Mouse (Mus musculus) liver, embryonic 14.5 days (tissue): ENCODE measurements around the gene Sco2. TPM values are rescaled to one million over a fixed set of nuclear protein-coding genes. Genes with fewer than 3 reads are reported as not detected.

Experiments
- ATAC-seq: fragments of 200-750 bp; cut with Nextera tagmentation; 2 replicates; pipeline ENCODE4 v1.8.0; 2017; ENCODE audit warnings: moderate number of reproducible peaks, mild to moderate bottlenecking, moderate library complexity; ENCODE audit not compliant: insufficient read depth
- DNase-seq, 3 experiments: peaks; one replicate each; pipeline ENCODE4 v3.0.0-alpha.2; 2012 to 2013; ENCODE audit warnings: low read depth in 3 of 3, low spot score in 3 of 3
- H3K27ac ChIP-seq: fragments of 300-500 bp; sonication (generic); 2 replicates; pipeline ENCODE4 v1.5.1; 2014; ENCODE audit warnings: moderate library complexity, mild to moderate bottlenecking, control low read depth, inconsistent platforms
- H3K27me3 ChIP-seq: fragments of 300-500 bp; sonication (generic); 2 replicates; pipeline ENCODE4 v1.6.1; 2014; ENCODE audit warnings: mild to moderate bottlenecking, low read length, moderate library complexity; ENCODE audit not compliant: control insufficient read depth, insufficient read depth
- H3K36me3 ChIP-seq: fragments of 300-500 bp; sonication (generic); replicated peaks from 2 replicates; pipeline ENCODE4 v1.6.1; 2014; ENCODE audit warnings: low read depth; ENCODE audit not compliant: control insufficient read depth, insufficient read depth
- H3K4me1 ChIP-seq, 2 experiments: fragments of 200-500 bp in 1 of 2; fragments of 300-500 bp in 1 of 2; sonication (generic) in 1 of 2; replicated peaks; 2 replicates each; pipeline ENCODE4 v1.6.1; 2012 to 2014; ENCODE audit warnings: antibody characterized with exemption in 1 of 2, inconsistent platforms in 1 of 2, low read length in 1 of 2; ENCODE audit not compliant: control insufficient read depth in 2 of 2, insufficient read depth in 2 of 2
- H3K4me2 ChIP-seq: fragments of 300-500 bp; sonication (generic); 2 replicates; pipeline ENCODE4 v1.6.1; 2014; ENCODE audit warnings: low read depth, mild to moderate bottlenecking, control low read depth, moderate library complexity
- H3K4me3 ChIP-seq, 2 experiments: fragments of 200-500 bp in 1 of 2; fragments of 300-500 bp in 1 of 2; sonication (generic) in 1 of 2; 2 replicates each; pipeline ENCODE4 v1.5.1; 2012 to 2014; ENCODE audit warnings: low read depth in 2 of 2, low read length in 2 of 2, mild to moderate bottlenecking in 2 of 2, control low read depth in 1 of 2, inconsistent platforms in 1 of 2, moderate library complexity in 1 of 2; ENCODE audit not compliant: insufficient read depth in 1 of 2
- H3K9ac ChIP-seq: fragments of 300-500 bp; sonication (generic); replicated peaks from 2 replicates; pipeline ENCODE4 v1.6.1; 2014; ENCODE audit warnings: mild to moderate bottlenecking, control low read depth, moderate library complexity
- H3K9me3 ChIP-seq: fragments of 300-500 bp; sonication (generic); 2 replicates; pipeline ENCODE4 v1.6.1; 2016; ENCODE audit warnings: low read length, mixed read lengths; ENCODE audit not compliant: control insufficient read depth
- CTCF ChIP-seq: IDR thresholded peaks from 2 replicates; pipeline ENCODE4 v1.5.1; 2016; ENCODE audit warnings: antibody characterized with exemption, low read depth, control low read depth
- EP300 ChIP-seq: IDR thresholded peaks from 2 replicates; pipeline ENCODE4 v1.6.1; 2016; ENCODE audit warnings: antibody characterized with exemption, low read depth
- WGBS: fragments of 180-500 bp; shearing (Covaris S2); extraction: QIAGEN DNeasy Blood & Tissue Kit; methylation state at CpG from one replicate; pipeline ENCODE4 v1.1.7; 2014; ENCODE audit not compliant: insufficient replicate concordance; 5-methylcytosine and 5-hydroxymethylcytosine counted together
- polyA plus RNA-seq, 2 experiments: library from polyadenylated mRNA; depleted of rRNA in 1 of 2; stranded (reverse) in 1 of 2; unstranded in 1 of 2; fragments of >200 nt; fragmentation: Nextera tagmentation in 1 of 2; extraction: Ambion mirVana in 1 of 2; gene quantifications; 2 replicates each; pipeline versions ENCODE4 v1.2.1 to v1.2.3; 2012 to 2014

Sco2 gene
- polyA plus RNA-seq, 2 experiments: 2.8 to 10.7 TPM

DNA sequence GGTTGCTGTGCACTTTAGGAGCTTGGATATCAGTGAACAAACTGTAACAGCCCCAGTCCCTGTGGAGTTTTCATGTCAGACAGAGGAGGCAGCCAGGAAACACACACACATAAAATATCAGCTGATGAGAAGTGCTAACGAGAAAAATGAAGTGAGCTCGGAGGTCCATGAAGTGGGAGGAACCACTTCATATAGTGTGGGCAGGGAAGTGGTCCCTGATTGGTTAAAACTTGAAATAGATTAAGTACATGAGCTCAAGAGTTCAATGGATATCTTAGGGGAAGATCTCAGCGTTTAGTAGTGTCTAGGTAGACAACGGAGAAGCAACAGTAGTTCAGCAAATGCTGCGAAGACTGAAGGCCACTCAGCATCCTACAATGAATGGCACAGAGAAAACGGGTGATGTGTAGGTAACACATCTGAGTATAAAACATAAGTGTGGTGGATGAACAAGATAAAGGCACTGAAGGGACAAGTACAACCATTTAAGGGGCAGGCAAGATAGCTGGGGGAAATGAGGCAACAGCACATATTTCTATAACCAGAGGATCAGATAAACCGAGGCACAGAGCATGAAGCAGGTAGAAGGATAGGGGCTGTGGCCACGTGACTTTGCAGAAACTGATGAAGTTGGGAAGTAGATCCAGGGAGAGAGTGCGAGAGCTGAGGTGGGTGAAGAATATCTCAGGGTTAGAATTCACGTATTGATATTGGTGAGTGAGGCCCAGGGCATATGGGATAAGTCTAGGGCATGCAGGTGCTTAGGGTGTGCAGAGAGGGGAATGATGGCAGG is 31.4 kb upstream of the Sco2 start:
- ATAC-seq: no peak
- no peaks in the 10 kb centered on the region for H3K36me3 ChIP-seq
- DNase-seq: no peak

DNA sequence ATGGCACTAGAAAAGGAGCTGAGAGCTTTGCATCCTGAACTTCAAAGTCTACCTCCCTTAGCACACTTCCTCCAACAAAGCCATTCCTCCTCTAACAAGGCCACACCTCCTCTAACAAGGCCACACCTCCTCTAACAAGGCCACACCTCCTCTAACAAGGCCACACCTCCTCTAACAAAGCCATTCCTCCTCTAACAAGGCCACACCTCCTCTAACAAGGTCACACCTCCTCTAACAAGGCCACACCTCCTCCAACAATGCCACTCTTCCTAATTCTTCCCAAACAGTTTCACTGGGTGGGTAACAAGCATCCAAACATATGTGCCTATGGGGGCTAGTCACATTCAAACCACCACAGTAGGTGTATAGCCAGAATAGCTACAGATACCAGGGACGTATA is 28.8 kb upstream of the Sco2 start:
- Histone ChIP-seq H3K9ac (no peak overlapping the region), H3K27me3 (no peaks in the 10 kb centered on the region), H3K9me3 (no peaks in the 10 kb centered on the region), H3K36me3 (no peaks in the 10 kb centered on the region), H3K4me2 (no peak overlapping the region), H3K27ac (no peak overlapping the region), H3K4me3 (no peak overlapping the region), H3K4me1 (peaks cover 0 to 2% of the 10 kb centered on the region in 2 experiments; a peak in 1 of 4 replicates)
- ATAC-seq (no peak), DNase-seq (no peak)
- WGBS: 77% methylated on average over 1 of the region's 1 CpGs
- TF ChIP-seq EP300: no peak
- TF ChIP-seq CTCF: no peak

More for the DNA sequence above, 31.4 kb upstream of the Sco2 start:
- no peak for TF ChIP-seq EP300
- no peak for TF ChIP-seq CTCF
- 0 out of 4 replicates have a peak, but pooled peaks cover 0 to 2% of the 10 kb centered on the region in 2 experiments for H3K4me1 ChIP-seq
- no peaks in the 10 kb centered on the region for H3K9me3 ChIP-seq
- no peak overlapping the region for H3K9ac ChIP-seq
- no peaks in the 10 kb centered on the region for H3K27me3 ChIP-seq
- no peak overlapping the region for H3K27ac ChIP-seq
- H3K4me2 ChIP-seq: no peak overlapping the region
- WGBS: 60% methylated on average over 10 of the region's 10 CpGs
- H3K4me3 ChIP-seq: no peak overlapping the region

- 0% methylated on average over 1 of the region's 1 CpGs for WGBS
Measured at GRCm38 (mm10) chr15:89399716-89400115, 26.1 kb upstream of the Sco2 start.

DNA sequence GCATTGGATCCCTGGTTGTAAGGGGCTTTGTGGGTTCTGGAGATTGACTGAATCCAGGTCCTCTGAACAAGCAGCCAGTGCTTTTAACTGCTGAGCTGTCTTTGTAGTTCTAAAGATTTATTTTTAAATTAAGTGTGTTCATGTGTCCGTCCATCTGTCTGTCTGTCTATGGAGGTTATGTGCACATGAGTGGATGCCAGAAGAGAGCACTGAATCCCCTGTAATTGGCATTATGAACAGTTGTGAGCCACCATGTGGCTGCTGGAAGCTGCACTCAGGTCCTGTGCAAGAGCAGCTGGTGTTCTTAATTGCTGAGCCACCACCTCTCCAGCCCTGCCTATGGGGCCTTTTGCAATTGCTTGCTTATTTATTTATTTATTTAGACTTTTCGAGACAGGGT is 24.5 kb upstream of the Sco2 start:
- Histone ChIP-seq H3K27ac (no peak overlapping the region), H3K9ac (no peak overlapping the region), H3K27me3 (no peaks in the 10 kb centered on the region), H3K4me1 (peaks cover 0 to 5% of the 10 kb centered on the region in 2 experiments; a peak in 1 of 4 replicates), H3K36me3 (no peaks in the 10 kb centered on the region), H3K4me2 (no peak overlapping the region), H3K4me3 (no peak overlapping the region), H3K9me3 (no peaks in the 10 kb centered on the region)
- WGBS: 78% methylated on average over 2 of the region's 2 CpGs
- DNase-seq (no peak), ATAC-seq (no peak)
- TF ChIP-seq EP300: no peak
- no peak for TF ChIP-seq CTCF

More at GRCm38 (mm10) chr15:89399716-89400115, 26.1 kb upstream of the Sco2 start:
- Histone ChIP-seq H3K4me3 (no peak overlapping the region), H3K36me3 (no peaks in the 10 kb centered on the region), H3K27me3 (no peaks in the 10 kb centered on the region), H3K4me2 (no peak overlapping the region), H3K27ac (no peak overlapping the region), H3K9me3 (no peaks in the 10 kb centered on the region), H3K9ac (no peak overlapping the region), H3K4me1 (peaks cover 0 to 5% of the 10 kb centered on the region in 2 experiments; a peak in 1 of 4 replicates)
- no peak for DNase-seq
- no peak for TF ChIP-seq EP300
- TF ChIP-seq CTCF: no peak
- no peak for ATAC-seq

- no peaks in the 10 kb centered on the region for H3K9me3 ChIP-seq
- H3K4me3 ChIP-seq: no peak overlapping the region
- DNase-seq (no peak), ATAC-seq (no peak)
- H3K4me2 ChIP-seq: no peak overlapping the region
- no peak overlapping the region for H3K27ac ChIP-seq
- H3K9ac ChIP-seq: no peak overlapping the region
- peaks cover 0 to 5% of the 10 kb centered on the region in 2 experiments; a peak in 1 of 4 replicates for H3K4me1 ChIP-seq
- H3K36me3 ChIP-seq: no peaks in the 10 kb centered on the region
- no peaks in the 10 kb centered on the region for H3K27me3 ChIP-seq
- TF ChIP-seq CTCF (no peak), EP300 (no peak)
- WGBS: 66% methylated on average over 4 of the region's 4 CpGs
Measured at GRCm38 (mm10) chr15:89396883-89397282, 23.2 kb upstream of the Sco2 start.
